Mouse (Mus musculus) MEL (cell line): Measurements from ENCODE around the gene Nrxn3. TPM values are rescaled to one million over a fixed set of nuclear protein-coding genes. Genes with fewer than 3 reads are reported as not detected.

ENCODE experiments used
- DNase-seq: peaks from one replicate; pipeline ENCODE4 v3.0.0; 2011; ENCODE audit warnings: low read depth, low spot score
- H3K27ac ChIP-seq: 2 replicates; pipeline ENCODE4 v1.5.1; 2012; ENCODE audit warnings: low read depth, mild to moderate bottlenecking, control low read depth, low read length, moderate library complexity; ENCODE audit not compliant: control insufficient read depth
- H3K27me3 ChIP-seq, 2 experiments: fragments of 150-350 bp in 1 of 2; sonication (generic) in 1 of 2; 2 replicates each; pipeline ENCODE4 v1.6.1; 2012; ENCODE audit warnings: low read length in 2 of 2, mild to moderate bottlenecking in 2 of 2, improper control_type of control experiment in 1 of 2, moderate library complexity in 1 of 2; ENCODE audit not compliant: insufficient read depth in 2 of 2, control insufficient read depth in 1 of 2
- H3K36me3 ChIP-seq, 2 experiments: 2 replicates each; pipeline ENCODE4 v1.6.1; 2012 to 2014; ENCODE audit warnings: low read length in 2 of 2, improper control_type of control experiment in 1 of 2, inconsistent platforms in 1 of 2, mild to moderate bottlenecking in 1 of 2; ENCODE audit not compliant: insufficient read depth in 2 of 2, control insufficient read depth in 1 of 2
- H3K4me1 ChIP-seq, 2 experiments: fragments of 150-350 bp in 1 of 2; sonication (generic) in 1 of 2; 2 replicates each; pipeline ENCODE4 v1.6.1; 2012; ENCODE audit warnings: low read length in 2 of 2, improper control_type of control experiment in 1 of 2, mild to moderate bottlenecking in 1 of 2; ENCODE audit not compliant: insufficient read depth in 2 of 2, control insufficient read depth in 1 of 2
- H3K4me3 ChIP-seq, 2 experiments: fragments of 150-350 bp in 1 of 2; sonication (generic) in 1 of 2; 2 replicates each; pipeline ENCODE4 v1.5.1; 2012; ENCODE audit warnings: low read depth in 2 of 2, low read length in 2 of 2, mild to moderate bottlenecking in 2 of 2, moderate library complexity in 2 of 2, control low read depth in 1 of 2, improper control_type of control experiment in 1 of 2; ENCODE audit not compliant: control insufficient read depth in 1 of 2, insufficient read depth in 1 of 2
- H3K79me2 ChIP-seq: 2 replicates; pipeline ENCODE4 v1.6.1; 2012; ENCODE audit warnings: mild to moderate bottlenecking, low read length, moderate library complexity; ENCODE audit not compliant: control insufficient read depth, poor library complexity, insufficient read depth
- H3K9ac ChIP-seq: 2 replicates; pipeline ENCODE4 v1.6.1; 2012; ENCODE audit warnings: low read depth, mild to moderate bottlenecking, control low read depth, low read length, moderate library complexity; ENCODE audit not compliant: control insufficient read depth, poor library complexity, severe bottlenecking
- H3K9me3 ChIP-seq: fragments of 150-350 bp; sonication (generic); replicated peaks from 2 replicates; pipeline ENCODE4 v1.6.1; 2012; ENCODE audit warnings: mild to moderate bottlenecking, low read length, improper control_type of control experiment, moderate library complexity; ENCODE audit not compliant: insufficient read depth
- CHD1 ChIP-seq: IDR thresholded peaks from 2 replicates; pipeline ENCODE4 v1.6.1; 2012; ENCODE audit warnings: low read depth, mild to moderate bottlenecking, inconsistent platforms, low read length, improper control_type of control experiment
- CHD2 ChIP-seq: IDR thresholded peaks from 2 replicates; pipeline ENCODE4 v1.6.1; 2011; ENCODE audit warnings: low read length, improper control_type of control experiment
- E2F4 ChIP-seq: IDR thresholded peaks from 2 replicates; pipeline ENCODE4 v1.6.1; 2011; ENCODE audit warnings: low read depth, low read length, improper control_type of control experiment, borderline replicate concordance
- EP300 ChIP-seq, 2 experiments: IDR thresholded peaks; 2 replicates each; pipeline ENCODE4 v1.6.1; 2011; ENCODE audit warnings: improper control_type of control experiment in 2 of 2, low read length in 2 of 2, low read depth in 1 of 2, mild to moderate bottlenecking in 1 of 2
- ETS1 ChIP-seq: IDR thresholded peaks from 2 replicates; pipeline ENCODE4 v1.6.1; 2012; ENCODE audit warnings: low read depth, mild to moderate bottlenecking, inconsistent platforms, low read length, improper control_type of control experiment, moderate library complexity
- GABPA ChIP-seq: IDR thresholded peaks from 2 replicates; pipeline ENCODE4 v1.6.1; 2012; ENCODE audit warnings: low read depth, mild to moderate bottlenecking, inconsistent platforms, low read length, improper control_type of control experiment, moderate library complexity
- MAFK ChIP-seq: IDR thresholded peaks from 2 replicates; pipeline ENCODE4 v1.6.1; 2011; ENCODE audit warnings: low read depth, mild to moderate bottlenecking, low read length, improper control_type of control experiment, borderline replicate concordance
- MAX ChIP-seq: IDR thresholded peaks from 2 replicates; pipeline ENCODE4 v1.6.1; 2011; ENCODE audit warnings: low read length, improper control_type of control experiment
- MYB ChIP-seq: IDR thresholded peaks from 2 replicates; pipeline ENCODE4 v1.6.1; 2011; ENCODE audit warnings: mild to moderate bottlenecking, low read depth, low read length, improper control_type of control experiment
- NRF1 ChIP-seq: IDR thresholded peaks from 2 replicates; pipeline ENCODE4 v1.6.1; 2014; ENCODE audit warnings: low read depth, mild to moderate bottlenecking, inconsistent platforms, low read length, improper control_type of control experiment, moderate library complexity; ENCODE audit not compliant: poor library complexity, insufficient read depth, severe bottlenecking
- POLR2A ChIP-seq, 2 experiments: IDR thresholded peaks; 2 replicates each; pipeline ENCODE4 v1.6.1; 2011 to 2012; ENCODE audit warnings: low read length in 2 of 2, mild to moderate bottlenecking in 2 of 2, control low read depth in 1 of 2, improper control_type of control experiment in 1 of 2, low read depth in 1 of 2, moderate library complexity in 1 of 2; ENCODE audit not compliant: control insufficient read depth in 1 of 2, insufficient read depth in 1 of 2, poor library complexity in 1 of 2
- POLR2AphosphoS2 ChIP-seq: IDR thresholded peaks from 2 replicates; pipeline ENCODE4 v1.6.1; 2011; ENCODE audit warnings: low read length, improper control_type of control experiment
- POLR2AphosphoS5 ChIP-seq: IDR thresholded peaks from 2 replicates; pipeline ENCODE4 v1.6.1; 2012; ENCODE audit warnings: low read depth, borderline replicate concordance, mild to moderate bottlenecking, inconsistent platforms, low read length, moderate library complexity, mixed read lengths
- SIN3A ChIP-seq: IDR thresholded peaks from 2 replicates; pipeline ENCODE4 v1.6.1; 2012; ENCODE audit warnings: low read length, improper control_type of control experiment, inconsistent platforms
- SMC3 ChIP-seq: IDR thresholded peaks from 2 replicates; pipeline ENCODE4 v1.6.1; 2011; ENCODE audit warnings: low read depth, low read length, improper control_type of control experiment
- UBTF ChIP-seq: IDR thresholded peaks from 2 replicates; pipeline ENCODE4 v1.6.1; 2012; ENCODE audit warnings: low read depth, mild to moderate bottlenecking, inconsistent platforms, low read length, improper control_type of control experiment, moderate library complexity, borderline replicate concordance; ENCODE audit not compliant: insufficient read depth
- USF1 ChIP-seq: IDR thresholded peaks from 2 replicates; pipeline ENCODE4 v1.6.1; 2014; ENCODE audit warnings: low read depth, mild to moderate bottlenecking, inconsistent platforms, low read length, improper control_type of control experiment, moderate library complexity
- ZKSCAN1 ChIP-seq: IDR thresholded peaks from 2 replicates; pipeline ENCODE4 v1.6.1; 2012; ENCODE audit warnings: low read depth, mild to moderate bottlenecking, inconsistent platforms, low read length, improper control_type of control experiment, moderate library complexity
- ZNF384 ChIP-seq: IDR thresholded peaks from 2 replicates; pipeline ENCODE4 v1.6.1; 2012; ENCODE audit warnings: low read depth, mild to moderate bottlenecking, inconsistent platforms, low read length, improper control_type of control experiment
- polyA plus RNA-seq, 2 experiments: library from polyadenylated mRNA; stranded (reverse) in 1 of 2; unstranded in 1 of 2; fragments of >175 nt in 1 of 2; fragments of >200 nt in 1 of 2; gene quantifications; 2 replicates each; pipeline versions ENCODE4 v1.2.1 to v1.2.4; 2012; ENCODE audit warnings: low replicate concordance in 2 of 2, low read depth in 1 of 2; ENCODE audit not compliant: insufficient read length in 2 of 2, insufficient read depth in 1 of 2, missing spikeins in 1 of 2
- total RNA-seq: library from RNA; depleted of rRNA; stranded (reverse); fragments of 300-350 nt; gene quantifications from 2 replicates; pipeline ENCODE4 v1.2.3, GENCODE M21; 2012

The Nrxn3 gene
- total and polyA plus RNA-seq, 3 experiments: not detected

DNA sequence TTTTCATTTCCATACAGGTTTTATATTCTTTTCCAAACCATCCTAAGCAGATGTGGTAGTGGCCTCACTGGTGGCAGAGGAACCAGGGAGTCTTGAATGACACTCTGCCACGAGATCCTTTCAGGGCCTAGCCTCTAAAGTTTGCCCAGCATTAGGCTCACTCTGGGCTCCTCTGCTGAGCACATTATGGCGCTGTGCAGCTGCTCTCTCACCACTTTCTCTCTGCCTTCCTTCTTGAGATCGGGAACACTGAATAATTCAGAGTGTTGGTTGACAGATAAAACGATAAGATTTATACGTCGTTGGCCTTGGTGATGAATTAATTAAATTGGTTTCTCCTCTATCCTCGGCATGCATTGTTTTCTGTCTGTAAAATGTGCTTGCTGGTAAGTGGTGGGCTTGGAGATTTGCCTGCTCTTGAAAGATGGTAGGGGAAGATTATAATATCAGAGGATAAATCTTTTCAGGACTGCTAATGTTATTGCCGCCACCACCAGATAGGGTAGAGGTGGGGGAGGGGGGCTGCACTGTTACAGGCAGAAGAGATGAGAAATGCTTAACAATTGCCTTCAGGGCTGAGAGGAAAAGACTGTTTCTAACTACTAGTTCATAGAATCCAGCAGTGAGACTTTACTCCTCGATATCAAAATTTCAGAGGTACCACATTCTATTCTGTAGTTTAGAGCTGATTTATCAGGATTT is 1094.5 kb downstream of the Nrxn3 start:
- no peak for DNase-seq
- no peaks in the 10 kb centered on the region for H3K79me2 ChIP-seq
- no peaks in the 10 kb centered on the region for H3K36me3 ChIP-seq
- no peak overlapping the region for H3K27ac ChIP-seq
- H3K4me3 ChIP-seq: no peak overlapping the region
- no peaks in the 10 kb centered on the region for H3K9me3 ChIP-seq
- no peak overlapping the region for H3K9ac ChIP-seq
- H3K27me3 ChIP-seq: no peaks in the 10 kb centered on the region
- TF ChIP-seq NRF1 (no peak), MYB (no peak), SIN3A (no peak), ZKSCAN1 (no peak), POLR2A (IDR thresholded peaks at IDR 0.05; ENCODE audit: control insufficient read depth in 1 of 2, insufficient read depth in 1 of 2, low read depth in 1 of 2, low read length in 2 of 2, poor library complexity in 1 of 2) (no peak), E2F4 (no peak), MAFK (no peak), CHD1 (no peak), EP300 (IDR thresholded peaks at IDR 0.05; ENCODE audit: low read depth in 1 of 2, low read length in 2 of 2) (no peak), CHD2 (no peak), UBTF (no peak), MAX (no peak), ZNF384 (no peak), POLR2AphosphoS5 (no peak), ETS1 (no peak), POLR2AphosphoS2 (no peak), USF1 (no peak), GABPA (no peak), SMC3 (no peak)
- no peaks in the 10 kb centered on the region for H3K4me1 ChIP-seq

DNA sequence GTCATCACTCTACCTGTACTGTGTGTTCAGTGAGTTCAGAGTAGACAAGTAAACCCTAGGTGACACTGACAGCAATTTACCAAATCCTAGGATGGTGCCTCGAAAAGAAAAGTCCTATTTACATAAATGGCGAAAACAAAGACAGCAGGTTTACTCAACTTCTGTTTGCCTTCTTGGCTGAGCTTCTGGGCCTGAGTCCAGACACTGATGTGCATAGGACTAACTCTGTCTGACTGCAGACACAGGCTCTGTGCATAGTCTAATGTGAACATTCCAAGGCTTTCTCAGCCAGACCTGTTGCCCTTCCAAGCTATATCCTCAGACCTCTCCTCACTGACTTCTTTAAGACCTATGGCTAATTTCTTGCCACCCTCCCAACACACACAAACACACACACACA is 1095.5 kb downstream of the Nrxn3 start:
- Histone ChIP-seq H3K9me3 (no peaks in the 10 kb centered on the region), H3K36me3 (no peaks in the 10 kb centered on the region), H3K9ac (no peak overlapping the region), H3K27me3 (no peaks in the 10 kb centered on the region), H3K27ac (no peak overlapping the region), H3K4me1 (no peaks in the 10 kb centered on the region), H3K79me2 (no peaks in the 10 kb centered on the region), H3K4me3 (no peak overlapping the region)
- no peak for DNase-seq
- TF ChIP-seq SIN3A: no peak
